Mouse (Mus musculus): ENCODE measurements around the gene Car5a. TPM values are rescaled to one million over a fixed set of nuclear protein-coding genes. Genes with fewer than 3 reads are reported as not detected.
A peak's percentile ranks its signal among the peaks of the same experiment; 100 is the strongest.

Gene Car5a
- polyA plus RNA-seq, 1 experiment from 2014 or later = not detected

- peaks cover 65% of the 10 kb centered on the region for H3K4me1 ChIP-seq
- peaks cover 20% of the 10 kb centered on the region for H3K27me3 ChIP-seq (ENCODE audit: insufficient read depth, poor library complexity, severe bottlenecking)
- H3K9me3 ChIP-seq = no peaks in the 10 kb centered on the region
- WGBS = under 1% methylated on average over 72 of the region's 72 CpGs
- H3K27ac ChIP-seq = peak overlapping the region; percentile 89
- H3K36me3 ChIP-seq = no peaks in the 10 kb centered on the region
- DNase-seq (ENCODE audit: low spot score) = no peak
- peak overlapping the region; percentile 83 for H3K4me3 ChIP-seq
Measured at GRCm38 (mm10) chr8:121906542-121907512, 37.9 kb downstream of the Car5a start.

GRCm38 (mm10) chr8:121905864-121906263 is 38.8 kb downstream of the Car5a start:
- WGBS = 35% methylated on average over 5 of the region's 5 CpGs
- no peak overlapping the region for H3K27ac ChIP-seq
- H3K9me3 ChIP-seq = no peaks in the 10 kb centered on the region
- no peaks in the 10 kb centered on the region for H3K36me3 ChIP-seq
- DNase-seq (ENCODE audit: low spot score) = no peak
- H3K27me3 ChIP-seq (ENCODE audit: insufficient read depth, poor library complexity, severe bottlenecking) = peaks cover 13% of the 10 kb centered on the region; the same call in 1 of the 2 replicates
- H3K4me3 ChIP-seq = peak overlapping the region; percentile 83
- H3K4me1 ChIP-seq = peaks cover 72% of the 10 kb centered on the region

GRCm38 (mm10) chr8:121905420-121905819 is 39.3 kb downstream of the Car5a start:
- peak overlapping the region; percentile 83 for H3K4me3 ChIP-seq
- DNase-seq (ENCODE audit: low spot score) = no peak
- H3K27ac ChIP-seq = no peak overlapping the region
- H3K9me3 ChIP-seq = no peaks in the 10 kb centered on the region
- H3K4me1 ChIP-seq = peaks cover 73% of the 10 kb centered on the region
- H3K27me3 ChIP-seq (ENCODE audit: insufficient read depth, poor library complexity, severe bottlenecking) = peaks cover 13% of the 10 kb centered on the region; the same call in 1 of the 2 replicates
- 60% methylated on average over 1 of the region's 1 CpGs for WGBS
- H3K36me3 ChIP-seq = no peaks in the 10 kb centered on the region

DNA sequence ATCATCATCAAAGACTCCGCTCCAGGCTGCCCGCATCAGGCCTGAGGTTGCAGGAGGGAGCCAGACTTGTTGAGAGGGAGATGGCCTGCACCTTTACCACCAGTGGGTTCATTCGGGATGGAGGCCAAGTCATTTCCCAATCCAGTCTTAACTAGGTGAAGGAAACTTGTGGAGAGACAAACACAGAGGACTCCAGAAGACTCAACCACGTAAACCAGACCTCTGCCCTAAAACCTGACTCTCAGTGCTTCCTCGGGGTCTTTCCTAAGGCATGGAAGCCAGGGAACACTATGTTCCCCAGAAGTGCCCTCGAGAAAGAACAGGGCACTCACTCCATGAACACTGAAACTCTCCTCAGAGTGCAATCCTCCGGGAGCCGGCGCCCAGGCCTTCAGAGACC is 39.7 kb downstream of the Car5a start:
- no peaks in the 10 kb centered on the region for H3K9me3 ChIP-seq
- H3K27me3 ChIP-seq (ENCODE audit: insufficient read depth, poor library complexity, severe bottlenecking) = peaks cover 13% of the 10 kb centered on the region; the same call in 1 of the 2 replicates
- DNase-seq (ENCODE audit: low spot score) = no peak
- H3K4me1 ChIP-seq = peaks cover 76% of the 10 kb centered on the region
- 85% methylated on average over 9 of the region's 9 CpGs for WGBS
- H3K36me3 ChIP-seq = no peaks in the 10 kb centered on the region
- H3K27ac ChIP-seq = no peak overlapping the region
- H3K4me3 ChIP-seq = no peak overlapping the region

GRCm38 (mm10) chr8:121903977-121904376 is 40.7 kb downstream of the Car5a start:
- Histone ChIP-seq H3K36me3 (no peaks in the 10 kb centered on the region), H3K9me3 (no peaks in the 10 kb centered on the region), H3K4me1 (peaks cover 79% of the 10 kb centered on the region), H3K27me3 (ENCODE audit: insufficient read depth, poor library complexity, severe bottlenecking) (peaks cover 10% of the 10 kb centered on the region), H3K27ac (no peak overlapping the region), H3K4me3 (no peak overlapping the region)
- DNase-seq (ENCODE audit: low spot score) = no peak
- 52% methylated on average over 6 of the region's 6 CpGs for WGBS

GRCm38 (mm10) chr8:121901498-121902236 is 43.0 kb downstream of the Car5a start:
- no peak for DNase-seq (ENCODE audit: low spot score)
- peak overlapping the region; percentile 85 for H3K27ac ChIP-seq
- H3K27me3 ChIP-seq (ENCODE audit: insufficient read depth, poor library complexity, severe bottlenecking) = no peaks in the 10 kb centered on the region; the same call in 1 of the 2 replicates
- no peak overlapping the region for H3K4me3 ChIP-seq
- H3K36me3 ChIP-seq = no peaks in the 10 kb centered on the region
- H3K4me1 ChIP-seq = peaks cover 84% of the 10 kb centered on the region
- WGBS = 47% methylated on average over 8 of the region's 8 CpGs
- H3K9me3 ChIP-seq = no peaks in the 10 kb centered on the region

DNA sequence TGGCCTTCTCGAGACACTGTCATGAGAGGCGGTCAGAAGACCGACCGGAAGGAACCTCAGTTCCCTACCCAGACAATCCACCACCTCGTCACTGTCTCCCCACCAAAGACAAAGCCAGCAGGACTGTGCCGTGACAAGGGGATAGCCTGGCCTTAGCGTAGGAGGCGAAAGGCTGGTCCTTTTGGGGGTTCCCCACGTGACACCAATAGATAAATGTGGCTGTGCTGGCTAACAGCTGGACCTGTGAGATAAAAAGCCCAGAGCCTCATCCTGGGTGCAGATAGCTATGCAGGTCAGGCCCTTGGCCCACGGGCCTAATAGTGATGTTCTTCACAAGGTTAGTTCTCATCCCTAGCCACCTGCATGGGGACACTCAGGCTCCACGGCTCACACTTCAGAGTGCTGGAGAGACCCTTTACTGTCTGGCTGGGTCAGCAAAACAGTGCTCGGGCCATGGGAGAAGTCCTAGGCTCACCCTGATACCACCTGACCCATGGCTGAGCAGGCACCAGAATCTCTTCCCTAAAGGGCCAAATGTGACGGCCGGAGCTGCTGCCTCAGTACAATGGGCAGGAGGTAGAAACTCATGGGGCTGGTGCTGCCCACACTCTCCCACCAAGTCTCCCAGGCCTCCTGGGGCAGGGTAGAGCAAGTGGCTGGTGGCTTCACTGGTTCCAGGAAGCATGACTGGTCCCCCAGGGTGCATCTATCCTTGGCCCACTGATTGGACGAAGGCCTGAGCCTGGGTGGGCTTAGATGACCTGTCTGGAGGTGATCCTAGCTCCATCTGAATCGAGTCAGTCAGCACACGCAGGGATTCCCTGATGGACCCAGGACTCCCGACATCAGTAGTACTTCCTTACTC is 45.3 kb downstream of the Car5a start:
- Histone ChIP-seq H3K4me1 (peaks cover 81% of the 10 kb centered on the region), H3K27ac (peak overlapping the region; percentile 87), H3K36me3 (peaks cover 17% of the 10 kb centered on the region; the same call in 1 of the 2 replicates), H3K9me3 (no peaks in the 10 kb centered on the region), H3K27me3 (ENCODE audit: insufficient read depth, poor library complexity, severe bottlenecking) (no peaks in the 10 kb centered on the region; the same call in 1 of the 2 replicates), H3K4me3 (no peak overlapping the region)
- 69% methylated on average over 18 of the region's 18 CpGs for WGBS
- DNase-seq (ENCODE audit: low spot score) = peak; percentile 91

DNA sequence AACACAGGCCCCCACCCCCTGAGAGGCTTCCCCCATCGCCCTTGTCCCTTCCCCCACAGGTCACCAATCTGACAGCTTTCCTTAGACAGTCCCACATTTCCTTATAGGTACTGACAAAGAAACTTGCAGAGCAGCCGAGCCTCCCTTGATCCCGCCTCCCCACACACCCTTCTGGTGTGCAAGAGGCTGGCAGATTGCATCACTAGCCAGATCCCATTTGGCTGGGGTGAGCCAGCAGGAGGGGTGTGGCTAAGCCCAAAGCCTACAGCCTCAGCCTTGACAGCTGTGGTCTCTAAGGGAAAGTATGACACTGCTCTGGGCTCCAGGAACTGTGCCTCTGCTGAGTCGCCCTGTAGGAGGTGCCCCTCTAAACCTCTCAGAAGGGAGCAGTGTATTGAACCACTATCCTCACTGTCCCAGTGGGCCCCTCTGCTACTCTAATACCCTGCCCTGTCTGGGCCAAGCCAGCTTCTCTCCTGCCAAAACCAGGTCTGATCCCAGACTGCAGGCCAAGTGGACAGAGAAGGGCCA is 46.2 kb downstream of the Car5a start:
- H3K4me1 ChIP-seq = peaks cover 71% of the 10 kb centered on the region
- H3K27me3 ChIP-seq (ENCODE audit: insufficient read depth, poor library complexity, severe bottlenecking) = no peaks in the 10 kb centered on the region; the same call in 1 of the 2 replicates
- peaks cover 26% of the 10 kb centered on the region; the same call in 1 of the 2 replicates for H3K36me3 ChIP-seq
- no peaks in the 10 kb centered on the region for H3K9me3 ChIP-seq
- peak; percentile 96 for DNase-seq (ENCODE audit: low spot score)
- WGBS = 6% methylated on average over 4 of the region's 4 CpGs
- peak overlapping the region; percentile 87 for H3K27ac ChIP-seq
- peak overlapping the region; percentile 34; the same call in 1 of the 2 replicates for H3K4me3 ChIP-seq

- Histone ChIP-seq H3K36me3 (peaks cover 26% of the 10 kb centered on the region; the same call in 1 of the 2 replicates), H3K27ac (peak overlapping the region; percentile 87), H3K9me3 (no peaks in the 10 kb centered on the region), H3K4me1 (peaks cover 69% of the 10 kb centered on the region), H3K27me3 (ENCODE audit: insufficient read depth, poor library complexity, severe bottlenecking) (no peaks in the 10 kb centered on the region; the same call in 1 of the 2 replicates), H3K4me3 (peak overlapping the region; percentile 34; the same call in 1 of the 2 replicates)
- DNase-seq (ENCODE audit: low spot score) = no peak
- WGBS = 23% methylated on average over 7 of the region's 7 CpGs
Measured at GRCm38 (mm10) chr8:121897871-121898381, 46.8 kb downstream of the Car5a start.

- WGBS = 83% methylated on average over 9 of the region's 9 CpGs
- peaks cover 62% of the 10 kb centered on the region for H3K4me1 ChIP-seq
Measured at GRCm38 (mm10) chr8:121897205-121897604, 47.5 kb downstream of the Car5a start.

GRCm38 (mm10) chr8:121896476-121897145 is 48.1 kb downstream of the Car5a start:
- Histone ChIP-seq H3K4me1 (peaks cover 56% of the 10 kb centered on the region), H3K36me3 (peaks cover 26% of the 10 kb centered on the region; the same call in 1 of the 2 replicates), H3K27me3 (ENCODE audit: insufficient read depth, poor library complexity, severe bottlenecking) (no peaks in the 10 kb centered on the region; the same call in 1 of the 2 replicates), H3K9me3 (no peaks in the 10 kb centered on the region), H3K4me3 (no peak overlapping the region), H3K27ac (peak overlapping the region; percentile 24; the same call in 1 of the 2 replicates)
- WGBS = 59% methylated on average over 12 of the region's 12 CpGs
- DNase-seq (ENCODE audit: low spot score) = no peak

More at GRCm38 (mm10) chr8:121897205-121897604, 47.5 kb downstream of the Car5a start:
- Histone ChIP-seq H3K4me3 (no peak overlapping the region), H3K27ac (0 out of 2 replicates have a peak overlapping the region, but pooled peaks have one; percentile 87), H3K36me3 (peaks cover 26% of the 10 kb centered on the region; the same call in 1 of the 2 replicates), H3K27me3 (ENCODE audit: insufficient read depth, poor library complexity, severe bottlenecking) (no peaks in the 10 kb centered on the region; the same call in 1 of the 2 replicates), H3K9me3 (no peaks in the 10 kb centered on the region)
- DNase-seq (ENCODE audit: low spot score) = no peak

All from heart, embryonic 10.5 days (tissue).